Mouse (Mus musculus) kidney, embryonic 15.5 days (tissue): ENCODE measurements at regions not wholly inside any gene's neighbourhood (a gene's known extent, or its start where the extent isn't known, plus 50 kb on each side); places are given as distances from the start of the nearest gene placed in this dataset.

Experiments used
- ATAC-seq: fragments of 200-750 bp; cut with Nextera tagmentation; replicated peaks from 2 replicates; pipeline ENCODE4 v1.8.0; 2017; ENCODE audit warnings: moderate TSS enrichment; ENCODE audit not compliant: low FRiP score
- H3K27ac ChIP-seq: fragments of 300-500 bp; sonication (generic); 2 replicates; pipeline ENCODE4 v1.5.1; 2015; ENCODE audit warnings: mild to moderate bottlenecking, inconsistent platforms
- H3K27me3 ChIP-seq: fragments of 300-500 bp; sonication (generic); 2 replicates; pipeline ENCODE4 v1.6.1; 2015; ENCODE audit warnings: inconsistent platforms
- H3K36me3 ChIP-seq: fragments of 300-500 bp; sonication (generic); 2 replicates; pipeline ENCODE4 v1.6.1; 2015; ENCODE audit warnings: inconsistent platforms
- H3K4me1 ChIP-seq: fragments of 300-500 bp; sonication (generic); 2 replicates; pipeline ENCODE4 v1.6.1; 2015; ENCODE audit warnings: inconsistent platforms
- H3K4me2 ChIP-seq: fragments of 300-500 bp; sonication (generic); 2 replicates; pipeline ENCODE4 v1.6.1; 2015; ENCODE audit warnings: moderate library complexity, mild to moderate bottlenecking, inconsistent platforms
- H3K4me3 ChIP-seq: fragments of 300-500 bp; sonication (generic); replicated peaks from 2 replicates; pipeline ENCODE4 v1.5.1; 2015; ENCODE audit warnings: mild to moderate bottlenecking, inconsistent platforms
- H3K9ac ChIP-seq: fragments of 300-500 bp; sonication (generic); 2 replicates; pipeline ENCODE4 v1.6.1; 2015; ENCODE audit warnings: mild to moderate bottlenecking, inconsistent platforms
- H3K9me3 ChIP-seq: fragments of 300-500 bp; sonication (generic); replicated peaks from 2 replicates; pipeline ENCODE4 v1.6.1; 2016; ENCODE audit warnings: inconsistent platforms
- WGBS: fragments of 180-500 bp; shearing (Covaris S2); methylation state at CpG from one replicate; pipeline ENCODE4 v1.1.7; 2015; ENCODE audit warnings: mixed read lengths; 5-methylcytosine and 5-hydroxymethylcytosine counted together

DNA sequence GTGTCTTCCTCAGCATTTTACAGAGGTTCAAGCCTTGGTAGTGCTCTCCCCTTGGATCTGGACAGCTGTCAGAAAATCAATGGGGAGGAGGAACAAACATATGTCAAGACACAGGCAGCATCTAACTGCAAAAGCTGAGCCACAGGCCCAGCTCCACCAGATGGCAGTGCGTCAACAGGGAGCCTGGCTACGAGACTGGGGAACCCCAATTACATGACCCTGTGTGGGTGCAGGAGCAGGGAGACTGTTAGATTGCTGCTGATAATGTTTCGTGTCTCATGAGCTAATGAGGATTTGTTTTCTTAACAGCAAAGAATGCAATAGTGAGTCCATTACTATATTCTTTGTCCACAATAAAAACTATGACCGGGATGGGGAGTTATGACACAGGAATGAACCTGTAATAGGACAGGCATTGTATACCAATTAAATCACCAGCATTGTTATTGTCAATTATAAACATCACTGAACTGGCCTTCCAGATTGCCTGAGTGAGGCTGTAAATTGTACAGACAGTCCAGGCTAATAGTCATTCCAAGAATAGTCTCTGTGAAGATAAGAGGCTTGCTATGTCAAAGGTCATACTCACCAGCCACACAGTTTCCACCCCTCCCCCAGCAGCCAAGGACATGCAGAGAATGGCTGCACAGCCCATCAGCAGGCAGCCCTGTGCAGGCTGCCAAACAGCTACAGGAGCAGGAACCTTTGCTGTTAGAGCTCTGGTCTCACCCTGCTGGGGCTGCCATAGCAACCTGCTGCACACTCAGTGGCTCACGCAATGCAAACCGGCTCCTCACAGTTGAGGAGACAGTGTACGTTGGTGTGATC is 58.8 kb upstream of the Barx2 start:
- no peaks in the 10 kb centered on the region for H3K27me3 ChIP-seq
- H3K36me3 ChIP-seq = no peaks in the 10 kb centered on the region
- WGBS = 12% methylated on average over 7 of the region's 7 CpGs
- H3K9me3 ChIP-seq = 0 out of 2 replicates have a peak, but pooled peaks cover 2% of the 10 kb centered on the region
- H3K4me1 ChIP-seq = peaks cover 13% of the 10 kb centered on the region
- ATAC-seq = peak; percentile 96
- H3K27ac ChIP-seq = peak overlapping the region; percentile 24
- no peak overlapping the region for H3K4me3 ChIP-seq
- H3K9ac ChIP-seq = no peak overlapping the region
- H3K4me2 ChIP-seq = no peak overlapping the region

DNA sequence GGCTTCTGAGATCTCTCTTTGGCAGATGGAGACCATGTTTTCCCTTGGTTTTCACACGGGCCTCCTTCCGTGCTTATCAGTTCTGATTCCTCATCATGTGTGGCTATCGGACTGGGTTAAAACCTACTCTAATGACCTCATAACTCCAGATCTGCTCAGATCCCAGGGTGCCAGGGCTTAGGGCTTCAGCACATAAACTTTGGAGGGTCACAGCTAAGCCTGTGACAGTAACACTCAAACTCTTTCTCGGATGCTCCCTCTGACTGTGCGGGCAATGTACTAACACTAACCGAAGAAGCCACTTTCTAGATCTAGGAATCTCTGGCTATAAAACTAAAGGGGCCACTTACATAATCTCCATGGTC is 59.3 kb upstream of the Barx2 start:
- no peaks in the 10 kb centered on the region for H3K36me3 ChIP-seq
- peaks cover 13% of the 10 kb centered on the region for H3K4me1 ChIP-seq
- H3K4me2 ChIP-seq = no peak overlapping the region
- H3K9me3 ChIP-seq = 0 out of 2 replicates have a peak, but pooled peaks cover 2% of the 10 kb centered on the region
- no peak overlapping the region for H3K4me3 ChIP-seq
- H3K27ac ChIP-seq = peak overlapping the region; percentile 24
- WGBS = 57% methylated on average over 6 of the region's 6 CpGs
- no peak for ATAC-seq
- no peak overlapping the region for H3K9ac ChIP-seq
- H3K27me3 ChIP-seq = no peaks in the 10 kb centered on the region

DNA sequence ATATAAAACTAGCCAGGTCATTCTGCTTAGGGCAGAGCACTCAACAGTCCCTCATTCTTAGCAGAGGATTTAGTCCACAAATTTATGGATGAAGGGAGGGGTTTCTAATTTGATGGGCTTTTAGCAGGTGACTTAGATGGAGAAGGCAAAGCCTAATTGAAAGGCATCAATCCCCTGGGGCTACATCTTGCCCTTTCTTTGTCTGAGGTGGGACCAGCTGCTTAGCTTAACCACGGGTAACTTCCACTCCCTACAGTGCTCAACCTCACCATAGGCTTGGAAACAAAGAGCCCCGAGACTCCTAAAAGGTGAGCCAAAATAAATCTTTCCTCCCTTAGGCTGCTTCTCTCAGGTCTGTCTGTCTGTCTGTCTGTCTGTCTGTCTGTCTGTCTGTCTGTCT is 62.9 kb upstream of the Barx2 start:
- H3K4me1 ChIP-seq = peaks cover 13% of the 10 kb centered on the region
- 0 out of 2 replicates have a peak, but pooled peaks cover 2% of the 10 kb centered on the region for H3K9me3 ChIP-seq
- no peak overlapping the region for H3K4me3 ChIP-seq
- H3K4me2 ChIP-seq = no peak overlapping the region
- no peak overlapping the region for H3K27ac ChIP-seq
- H3K27me3 ChIP-seq = no peaks in the 10 kb centered on the region
- no peaks in the 10 kb centered on the region for H3K36me3 ChIP-seq
- WGBS = 42% methylated on average over 2 of the region's 2 CpGs
- H3K9ac ChIP-seq = no peak overlapping the region
- no peak for ATAC-seq

DNA sequence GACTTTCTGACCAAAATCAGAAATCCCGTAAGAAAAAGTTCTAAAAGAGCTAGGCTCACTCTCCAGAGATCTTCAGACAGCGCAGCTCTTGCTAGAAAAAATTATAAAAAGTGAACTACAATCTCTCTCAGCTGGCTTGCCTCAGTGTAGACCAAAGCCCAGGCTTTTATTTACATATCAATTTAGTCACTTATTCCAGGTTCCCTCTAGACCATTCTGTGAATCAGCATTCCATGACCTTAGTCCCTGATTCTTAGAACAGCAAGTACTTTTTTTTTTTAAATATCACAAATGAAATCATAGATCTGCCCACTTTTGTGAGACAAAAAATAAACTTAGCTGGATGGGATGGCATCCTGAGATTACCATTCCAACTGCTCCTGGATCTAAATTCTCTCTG is 64.8 kb upstream of the Barx2 start:
- Histone ChIP-seq H3K9ac (no peak overlapping the region), H3K4me3 (no peak overlapping the region), H3K4me2 (no peak overlapping the region), H3K27ac (no peak overlapping the region), H3K27me3 (no peaks in the 10 kb centered on the region), H3K36me3 (no peaks in the 10 kb centered on the region), H3K4me1 (no peaks in the 10 kb centered on the region), H3K9me3 (0 out of 2 replicates have a peak, but pooled peaks cover 2% of the 10 kb centered on the region)
- 94% methylated on average over 2 of the region's 2 CpGs for WGBS
- ATAC-seq = no peak

DNA sequence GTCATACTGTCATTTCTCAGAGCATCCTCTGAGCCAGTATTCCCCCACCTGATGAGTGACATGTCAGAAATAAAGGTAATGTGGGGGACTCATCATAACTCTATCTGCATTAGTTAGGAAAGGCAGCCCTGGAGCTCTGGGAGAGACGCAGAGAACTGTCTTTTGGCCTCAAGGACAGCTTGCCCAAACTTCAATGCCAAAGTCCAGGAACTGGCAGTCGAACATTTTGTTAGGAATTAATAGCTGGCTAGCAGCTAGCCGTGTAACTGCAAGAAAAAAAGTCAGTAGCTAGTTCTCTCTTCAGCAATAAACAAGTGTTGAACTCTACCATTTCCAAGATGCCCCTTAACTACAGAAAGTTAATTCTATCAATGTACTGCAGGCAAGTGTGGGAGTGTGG is 65.9 kb upstream of the Barx2 start:
- no peak for ATAC-seq
- Histone ChIP-seq H3K36me3 (no peaks in the 10 kb centered on the region), H3K4me3 (no peak overlapping the region), H3K4me2 (no peak overlapping the region), H3K9ac (no peak overlapping the region), H3K9me3 (0 out of 2 replicates have a peak, but pooled peaks cover 2% of the 10 kb centered on the region), H3K27me3 (no peaks in the 10 kb centered on the region), H3K27ac (no peak overlapping the region), H3K4me1 (peaks cover 8% of the 10 kb centered on the region; the same call in 1 of the 2 replicates)
- 75% methylated on average over 3 of the region's 3 CpGs for WGBS

DNA sequence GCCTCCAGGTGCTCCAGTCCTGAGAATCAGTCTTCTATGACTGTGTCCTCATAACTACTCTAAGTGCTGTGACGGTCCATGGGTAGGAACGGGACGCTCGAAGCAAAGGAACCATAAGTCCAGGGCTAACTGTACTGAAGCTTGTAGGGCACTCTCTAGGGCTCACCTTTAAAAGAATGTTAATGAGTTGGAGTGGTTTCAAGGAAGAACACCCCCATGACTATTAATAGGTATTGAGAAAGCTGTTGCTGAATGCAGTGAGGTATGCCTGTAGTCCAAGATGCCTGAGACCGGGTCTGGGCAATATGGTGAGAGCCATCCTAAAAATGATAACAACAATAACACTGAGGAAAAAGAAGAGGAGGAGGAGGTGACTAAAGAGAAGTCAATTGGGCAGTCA is 67.2 kb upstream of the Barx2 start:
- Histone ChIP-seq H3K9ac (no peak overlapping the region), H3K4me3 (no peak overlapping the region), H3K36me3 (no peaks in the 10 kb centered on the region), H3K9me3 (0 out of 2 replicates have a peak, but pooled peaks cover 2% of the 10 kb centered on the region), H3K27ac (no peak overlapping the region), H3K4me1 (peaks cover 15% of the 10 kb centered on the region; the same call in 1 of the 2 replicates), H3K4me2 (no peak overlapping the region), H3K27me3 (no peaks in the 10 kb centered on the region)
- ATAC-seq = no peak
- 93% methylated on average over 5 of the region's 5 CpGs for WGBS

DNA sequence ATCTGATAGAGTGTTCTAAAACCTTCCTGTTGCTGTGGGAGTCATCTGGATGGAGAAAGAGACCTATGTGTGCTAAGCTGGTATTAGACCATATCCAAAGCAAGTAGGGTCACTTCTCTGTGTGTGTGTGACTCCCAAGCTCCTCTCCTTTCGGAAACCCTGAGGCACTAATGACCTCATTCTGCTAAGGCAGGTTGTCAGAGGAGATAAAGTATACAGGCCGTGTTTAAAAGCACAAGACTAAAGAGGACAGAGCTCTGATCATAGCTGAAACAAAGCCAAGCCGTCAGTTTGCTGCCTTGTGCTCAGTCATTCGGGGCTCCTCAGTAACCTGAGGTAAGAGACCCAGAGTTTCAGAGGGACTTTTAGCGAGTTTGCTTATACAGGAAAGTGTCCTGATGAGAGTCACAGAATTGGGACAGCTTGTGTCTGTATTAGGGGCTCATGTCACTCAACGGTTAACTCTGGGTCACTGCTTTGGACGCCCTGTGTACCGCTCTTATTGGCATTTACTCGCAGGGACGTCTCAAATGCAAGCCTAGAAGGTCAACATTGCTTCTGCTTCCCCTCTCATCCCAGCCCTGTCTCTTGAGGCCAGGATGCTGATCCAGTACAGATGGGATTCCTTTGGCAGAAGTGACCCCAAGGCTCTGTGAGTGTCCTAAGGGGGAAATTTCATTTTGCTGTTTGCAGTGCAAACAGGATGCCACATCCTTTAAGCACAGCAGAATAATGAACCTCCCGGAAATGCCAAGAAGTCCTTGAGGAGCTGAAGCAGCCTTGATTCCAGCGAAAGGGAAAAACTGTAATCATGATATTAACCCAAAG is 70.7 kb upstream of the Barx2 start:
- 48% methylated on average over 12 of the region's 12 CpGs for WGBS
- ATAC-seq = no peak
- no peak overlapping the region for H3K4me3 ChIP-seq
- no peaks in the 10 kb centered on the region for H3K27me3 ChIP-seq
- no peak overlapping the region for H3K4me2 ChIP-seq
- peak overlapping the region; percentile 14 for H3K27ac ChIP-seq
- peaks cover 18% of the 10 kb centered on the region; the same call in 1 of the 2 replicates for H3K4me1 ChIP-seq
- no peaks in the 10 kb centered on the region for H3K36me3 ChIP-seq
- H3K9me3 ChIP-seq = no peaks in the 10 kb centered on the region
- no peak overlapping the region for H3K9ac ChIP-seq

DNA sequence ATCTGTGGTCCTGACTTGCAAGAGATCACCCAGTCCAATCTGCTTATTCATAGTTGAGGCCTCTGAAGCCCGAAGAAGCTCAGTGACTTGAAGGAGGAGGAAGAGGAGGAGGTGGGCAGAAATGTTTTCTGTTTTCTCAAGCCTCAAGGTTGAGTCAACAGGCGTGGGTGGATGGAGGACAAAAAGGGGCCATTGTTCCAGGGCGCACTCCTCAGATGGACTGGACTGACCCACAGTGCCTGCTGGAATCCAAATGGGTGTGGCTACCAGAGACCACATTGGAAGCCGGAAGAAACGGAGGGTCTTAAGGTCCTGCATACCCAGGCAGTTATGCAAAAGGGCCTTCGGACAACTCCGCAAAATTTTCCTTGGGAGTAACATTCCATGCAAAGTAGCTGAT is 75.6 kb upstream of the Barx2 start:
- no peak overlapping the region for H3K9ac ChIP-seq
- peaks cover 27% of the 10 kb centered on the region for H3K4me1 ChIP-seq
- no peak overlapping the region for H3K4me3 ChIP-seq
- no peaks in the 10 kb centered on the region for H3K9me3 ChIP-seq
- ATAC-seq = no peak
- no peak overlapping the region for H3K4me2 ChIP-seq
- H3K36me3 ChIP-seq = no peaks in the 10 kb centered on the region
- H3K27ac ChIP-seq = no peak overlapping the region
- no peaks in the 10 kb centered on the region for H3K27me3 ChIP-seq
- WGBS = 60% methylated on average over 7 of the region's 7 CpGs

DNA sequence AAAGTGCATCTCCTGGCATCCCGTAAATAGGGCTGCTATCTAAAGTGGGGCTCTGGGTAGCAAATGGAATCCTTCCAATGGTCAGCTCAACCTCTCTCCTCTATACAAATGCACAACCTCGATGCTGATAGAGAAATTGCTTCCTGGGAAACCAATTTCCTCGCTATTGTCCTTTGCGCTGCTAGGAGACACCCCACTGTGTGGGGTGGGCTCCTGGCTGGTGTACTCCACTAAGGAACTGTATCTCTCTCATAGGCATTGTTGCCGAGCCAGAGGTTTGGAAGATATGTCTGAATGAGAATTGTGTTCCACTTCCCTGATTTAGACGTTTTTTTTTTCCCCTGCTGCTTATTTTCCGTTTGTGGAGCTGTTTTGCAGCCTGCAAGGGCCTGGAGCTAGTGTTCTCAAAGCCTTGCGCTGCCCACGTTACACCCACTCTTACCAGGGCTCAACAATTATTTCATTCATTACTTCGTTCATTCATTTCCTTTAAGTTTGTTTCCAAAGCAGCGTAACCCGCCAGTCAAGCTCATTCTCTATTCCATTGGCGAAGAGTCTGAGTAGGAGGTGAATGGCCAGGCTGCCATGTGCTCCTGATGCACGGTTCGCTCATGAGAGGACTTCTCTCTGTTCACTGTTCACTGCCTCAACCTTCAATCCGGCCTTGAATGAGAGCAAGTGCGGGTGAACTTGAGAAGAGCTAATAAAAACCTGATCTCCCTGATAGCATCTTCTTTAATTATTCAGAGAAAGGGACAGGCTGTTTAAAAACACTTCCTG is 76.5 kb upstream of the Barx2 start:
- no peak overlapping the region for H3K4me2 ChIP-seq
- 56% methylated on average over 17 of the region's 17 CpGs for WGBS
- no peak for ATAC-seq
- H3K36me3 ChIP-seq = no peaks in the 10 kb centered on the region
- no peak overlapping the region for H3K4me3 ChIP-seq
- H3K9me3 ChIP-seq = no peaks in the 10 kb centered on the region
- H3K9ac ChIP-seq = no peak overlapping the region
- no peaks in the 10 kb centered on the region for H3K27me3 ChIP-seq
- no peak overlapping the region for H3K27ac ChIP-seq
- peaks cover 21% of the 10 kb centered on the region for H3K4me1 ChIP-seq

DNA sequence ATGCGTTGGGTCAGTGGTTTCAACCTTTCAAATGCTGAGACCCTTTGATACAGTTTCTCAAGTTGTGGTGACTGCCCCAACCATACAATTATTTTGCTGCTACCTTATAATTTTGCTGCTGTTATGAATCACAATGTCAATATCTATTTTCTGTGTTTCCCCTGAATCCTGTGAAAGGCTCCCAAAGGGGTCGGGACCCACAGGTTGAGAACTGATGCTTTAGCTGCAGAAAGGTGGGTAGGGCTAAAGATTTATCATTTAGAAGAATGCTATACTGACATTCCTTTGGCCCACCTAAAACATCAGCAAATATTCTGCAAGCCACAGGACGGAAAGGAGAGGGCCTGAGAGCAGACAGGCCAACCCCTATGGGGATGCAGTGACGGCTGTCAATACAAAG is 77.2 kb upstream of the Barx2 start:
- H3K9me3 ChIP-seq = no peaks in the 10 kb centered on the region
- no peaks in the 10 kb centered on the region for H3K27me3 ChIP-seq
- H3K4me1 ChIP-seq = peaks cover 20% of the 10 kb centered on the region
- no peak overlapping the region for H3K9ac ChIP-seq
- H3K36me3 ChIP-seq = no peaks in the 10 kb centered on the region
- no peak overlapping the region for H3K27ac ChIP-seq
- H3K4me2 ChIP-seq = no peak overlapping the region
- H3K4me3 ChIP-seq = no peak overlapping the region
- no peak for ATAC-seq
- WGBS = 83% methylated on average over 4 of the region's 4 CpGs

DNA sequence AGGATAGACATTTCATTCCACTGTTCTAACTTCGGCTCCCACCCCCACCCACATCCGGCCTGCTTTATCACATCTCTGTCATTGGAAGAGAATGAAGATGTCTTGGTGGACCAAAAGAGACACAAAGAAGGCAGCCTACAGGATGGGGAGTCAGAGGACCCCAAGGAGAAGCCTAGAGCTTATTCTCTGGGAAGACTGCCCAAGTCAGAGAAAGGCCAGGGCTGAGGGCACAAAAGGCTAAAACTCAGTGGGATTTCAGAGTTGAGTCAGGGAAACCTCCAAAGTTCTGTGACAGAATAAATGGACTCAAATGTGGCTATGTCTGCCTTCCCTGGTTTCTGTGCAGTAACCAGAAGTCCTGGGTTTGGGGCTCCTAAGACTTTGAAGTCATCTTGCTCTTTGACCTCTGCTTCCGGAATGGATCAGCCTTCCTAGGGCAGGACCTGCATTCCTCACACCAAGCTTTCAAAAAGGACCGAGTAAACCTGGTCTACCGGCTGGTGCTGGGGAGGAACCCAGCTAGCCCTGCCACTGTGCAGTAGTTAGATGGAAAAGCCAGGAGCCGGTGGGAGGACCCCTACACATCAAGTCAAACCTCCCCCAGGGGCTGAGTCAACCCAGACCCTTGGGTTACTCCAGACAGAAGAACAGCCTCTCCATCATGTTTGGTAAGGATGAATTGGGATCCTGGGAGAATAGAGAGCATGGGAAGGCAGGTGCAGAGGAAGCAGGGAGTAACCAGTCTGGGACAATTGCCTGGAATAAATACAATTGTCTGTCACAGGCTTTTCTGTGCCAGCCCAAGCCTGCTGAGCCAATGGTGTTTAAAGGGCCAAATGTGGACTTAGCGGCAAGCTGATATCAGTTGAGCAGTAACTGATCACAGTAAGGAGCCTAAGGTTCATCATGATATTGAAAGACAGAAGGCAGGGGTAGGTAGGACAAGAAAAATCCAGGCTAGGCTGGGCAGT is 80.7 kb upstream of the Barx2 start:
- no peak for ATAC-seq
- Histone ChIP-seq H3K9me3 (no peaks in the 10 kb centered on the region), H3K4me1 (peaks cover 42% of the 10 kb centered on the region), H3K27me3 (no peaks in the 10 kb centered on the region), H3K9ac (no peak overlapping the region), H3K4me3 (no peak overlapping the region), H3K36me3 (no peaks in the 10 kb centered on the region), H3K27ac (no peak overlapping the region), H3K4me2 (no peak overlapping the region)
- WGBS = 64% methylated on average over 7 of the region's 7 CpGs
